Mouse (Mus musculus) ES-CJ7 (cell line): Measurements from ENCODE around the gene Zfp512b.

Source experiments
- DNase-seq: peaks from one replicate; pipeline ENCODE4 v3.0.0; 2011; ENCODE audit warnings: low read depth, low spot score

Zfp512b gene

GRCm38 (mm10) chr2:181589732-181590105, 2.9 kb downstream of the Zfp512b start:
- no peak for DNase-seq

- DNase-seq: no peak
Observed at GRCm38 (mm10) chr2:181589011-181589731, 3.4 kb downstream of the Zfp512b start.

DNA sequence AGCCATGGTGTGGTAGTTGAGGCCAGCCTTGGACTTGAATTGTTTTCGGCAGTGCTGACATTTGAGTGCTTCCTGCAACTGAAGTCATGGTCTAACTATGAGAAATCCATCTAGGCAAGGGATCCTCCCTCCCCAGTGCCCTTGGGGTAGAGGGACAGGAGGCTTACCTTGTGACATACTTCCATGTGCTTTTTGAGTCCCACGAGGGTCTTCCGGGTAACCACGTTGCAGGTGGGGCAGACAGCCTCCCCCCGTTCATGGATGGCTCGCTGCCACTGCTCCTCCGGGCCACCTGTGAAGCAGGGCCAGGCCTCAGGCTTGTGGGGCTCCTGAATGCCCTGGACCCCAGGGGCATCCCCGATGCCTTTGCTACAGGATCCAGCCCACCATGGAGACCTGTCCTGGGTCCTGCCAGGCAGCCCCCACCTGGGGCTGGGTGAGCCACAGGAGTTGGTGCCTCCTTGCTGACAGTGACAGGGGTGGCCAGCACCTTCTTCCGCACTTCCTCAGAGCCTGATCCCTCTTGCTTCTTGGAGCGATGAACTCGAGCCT, 4.3 kb downstream of the Zfp512b start:
- DNase-seq: no peak

GRCm38 (mm10) chr2:181587796-181588195, 4.8 kb downstream of the Zfp512b start:
- DNase-seq: no peak

DNA sequence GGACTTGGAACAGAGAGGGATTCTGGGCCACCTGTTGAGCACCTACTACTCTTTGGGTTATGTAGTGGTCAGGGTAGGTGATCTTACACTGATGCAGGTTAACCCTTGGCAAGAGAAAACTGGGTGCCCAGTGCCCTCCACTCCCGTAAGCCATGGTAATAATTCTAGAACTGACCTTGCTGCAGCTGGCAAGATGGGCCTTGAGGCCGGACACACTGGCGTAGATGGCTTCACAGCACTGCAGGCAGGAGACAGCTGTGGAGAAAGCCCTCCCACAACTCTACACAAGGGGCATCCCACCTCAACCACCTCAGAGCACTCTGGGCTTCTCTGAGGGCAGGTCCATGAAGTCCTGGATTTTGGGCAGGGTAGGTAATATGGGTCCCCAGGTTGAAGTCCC, 6.5 kb downstream of the Zfp512b start:
- DNase-seq: no peak

- no peak for DNase-seq
Observed at GRCm38 (mm10) chr2:181585506-181585905, 7.1 kb downstream of the Zfp512b start.

DNA sequence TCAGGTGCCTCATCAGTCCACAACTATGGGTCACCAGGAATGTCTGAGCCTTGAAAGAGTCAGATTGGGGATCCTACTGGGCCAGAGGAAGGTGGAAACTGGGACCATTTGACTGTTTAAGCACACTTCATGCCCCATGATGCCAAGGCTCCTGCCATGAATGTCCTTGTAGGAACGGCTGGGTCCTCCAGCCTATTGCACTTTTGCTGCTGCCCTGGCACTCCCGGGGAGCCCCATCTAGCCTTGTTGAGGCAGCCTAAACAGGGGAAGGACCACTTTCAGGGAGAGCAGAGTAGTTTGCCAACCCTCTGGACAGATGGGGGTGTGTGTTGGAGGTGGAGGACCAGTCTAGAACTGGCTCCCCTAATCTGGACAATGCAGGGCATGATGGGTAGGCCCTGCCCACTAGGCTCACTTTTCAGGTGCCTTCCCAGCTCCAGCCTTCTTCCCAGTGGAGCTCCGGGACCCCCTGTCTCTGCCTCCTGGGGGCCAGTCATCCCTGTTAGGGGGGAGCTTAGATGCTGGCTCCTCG, 8.1 kb downstream of the Zfp512b start, which contains the start of gene Uckl1:
TSS of gene Uckl1 (minus strand) at position 482 of the 532 bp plus-strand sequence.
- DNase-seq: no peak

DNA sequence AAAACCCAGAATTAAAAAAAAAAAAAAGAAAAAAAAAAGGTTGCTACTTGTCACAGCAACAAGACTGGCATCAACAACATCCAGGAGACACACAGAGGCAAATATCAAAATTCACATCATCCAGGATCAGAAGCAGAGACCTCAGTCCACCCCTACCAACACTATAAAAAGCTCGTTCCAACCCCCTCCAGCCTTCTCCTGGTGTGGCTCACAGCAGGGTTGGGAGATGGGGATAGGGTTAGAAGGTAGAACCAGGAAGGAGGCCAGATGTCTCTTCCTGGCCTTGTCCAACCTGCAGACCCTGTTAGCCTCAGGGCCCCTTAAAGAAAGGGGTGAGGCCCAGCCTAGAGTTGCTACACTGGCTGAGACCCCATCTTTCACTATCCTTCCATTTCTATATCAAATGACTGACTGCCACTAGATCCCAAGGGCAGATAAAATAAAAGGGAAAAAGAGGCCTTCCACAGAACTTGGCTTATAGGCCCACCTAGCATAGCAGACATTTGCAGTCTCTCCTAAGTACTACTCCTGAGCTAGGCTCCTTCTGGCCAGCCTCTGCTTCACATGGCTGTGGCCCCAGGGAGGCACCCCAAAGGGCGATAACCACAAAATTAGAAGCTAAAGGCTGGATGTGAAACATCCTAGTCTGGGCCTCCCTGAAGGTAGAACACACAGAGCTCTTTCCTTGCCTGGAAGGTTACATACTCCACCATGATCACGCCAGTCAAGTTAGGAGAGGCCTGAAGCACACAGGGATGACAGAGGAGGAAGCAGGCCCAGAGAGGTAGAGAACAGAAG, 8.9 kb downstream of the Zfp512b start:
- DNase-seq: no peak

DNA sequence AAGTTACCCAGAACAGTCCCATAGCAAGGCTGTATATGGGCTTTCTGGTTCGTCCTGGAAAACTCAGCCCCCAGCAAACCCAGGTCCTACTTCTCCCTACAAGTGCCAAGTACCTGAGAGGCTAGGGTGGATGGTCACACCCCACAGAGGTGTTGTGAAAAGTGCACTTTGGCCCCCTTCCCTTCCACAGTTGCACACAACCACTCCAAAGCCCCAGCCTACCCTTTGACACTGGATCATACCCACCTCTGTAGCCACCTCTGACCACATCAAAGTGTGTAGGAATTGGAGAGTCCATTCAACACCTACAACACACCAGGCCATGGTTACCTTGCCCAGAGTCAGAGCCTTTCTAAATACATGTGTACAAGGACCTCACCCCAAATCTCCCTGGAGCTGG, 9.7 kb downstream of the Zfp512b start:
- no peak for DNase-seq

- no peak for DNase-seq
Observed at GRCm38 (mm10) chr2:181582358-181582757, 10.2 kb downstream of the Zfp512b start.

DNA sequence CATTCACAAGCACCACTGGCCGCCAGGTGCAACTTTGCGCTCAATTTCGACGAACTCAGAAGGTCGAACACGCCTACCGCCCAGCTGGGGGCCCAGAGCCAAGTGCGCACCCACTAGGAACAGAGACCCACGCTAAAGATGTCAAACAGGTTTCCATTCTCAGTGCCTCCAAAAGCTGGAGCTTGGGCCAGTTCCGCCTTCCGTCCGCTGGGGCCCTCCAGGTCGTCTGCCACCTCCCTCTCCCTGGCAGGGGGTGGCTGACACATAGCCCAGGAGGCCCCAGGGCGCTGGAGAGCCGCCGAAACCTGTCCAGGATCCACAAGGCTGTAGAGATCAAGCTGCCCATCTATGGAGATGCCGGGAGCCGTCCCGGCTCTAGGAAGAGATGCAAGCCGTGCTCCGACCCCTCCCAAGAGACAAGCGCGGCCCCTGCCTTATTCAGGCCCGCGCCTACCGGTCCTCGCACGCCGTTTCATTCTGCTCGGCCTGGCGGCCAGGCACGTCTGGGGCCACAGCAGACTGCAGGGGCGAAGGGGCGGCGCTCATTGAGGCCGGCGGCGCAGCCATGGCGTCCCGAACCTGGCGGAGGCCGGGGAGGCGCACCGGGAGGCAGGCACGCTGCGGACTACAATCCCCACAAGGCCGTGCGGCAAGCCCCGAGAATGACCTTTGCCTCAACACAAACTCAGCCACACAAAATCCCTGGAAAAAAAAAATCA, 11.0 kb downstream of the Zfp512b start:
- DNase-seq: peak; percentile 67

GRCm38 (mm10) chr2:181581016-181581401, 11.6 kb downstream of the Zfp512b start:
- peak; percentile 95 for DNase-seq

GRCm38 (mm10) chr2:181580131-181580772, 12.4 kb downstream of the Zfp512b start:
- no peak for DNase-seq

GRCm38 (mm10) chr2:181579681-181580080, 12.9 kb downstream of the Zfp512b start:
- DNase-seq: no peak

- no peak for DNase-seq
Observed at GRCm38 (mm10) chr2:181578790-181579618, 13.6 kb downstream of the Zfp512b start.

DNA sequence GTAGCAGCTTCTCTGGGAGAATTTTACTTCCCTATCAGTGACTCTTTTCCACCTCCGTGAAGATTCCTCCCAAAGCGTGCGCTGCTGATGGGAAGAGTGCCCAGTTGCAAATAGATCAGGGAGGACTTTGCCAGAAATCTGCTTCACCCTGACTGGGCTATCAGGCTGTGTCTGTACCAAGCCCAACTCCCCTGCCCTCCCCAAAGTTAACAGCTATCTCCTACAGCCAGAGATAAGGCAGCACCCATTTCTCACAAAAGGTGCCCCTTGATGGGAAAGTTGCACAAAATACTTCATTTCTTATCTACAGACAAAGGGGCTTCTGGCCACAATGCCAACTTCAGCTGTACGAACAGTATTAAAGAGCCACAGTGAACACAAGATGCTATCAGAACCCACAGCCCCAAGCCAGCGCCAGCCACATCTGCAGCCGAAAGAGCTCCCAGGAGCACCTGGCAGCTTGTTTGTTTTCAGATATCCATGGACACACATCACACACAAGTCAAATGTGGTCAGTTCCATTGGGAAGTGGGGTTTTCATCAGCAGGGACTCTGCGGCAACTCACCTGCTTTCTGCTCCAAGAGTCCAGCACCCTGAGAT, 14.5 kb downstream of the Zfp512b start:
- no peak for DNase-seq

DNA sequence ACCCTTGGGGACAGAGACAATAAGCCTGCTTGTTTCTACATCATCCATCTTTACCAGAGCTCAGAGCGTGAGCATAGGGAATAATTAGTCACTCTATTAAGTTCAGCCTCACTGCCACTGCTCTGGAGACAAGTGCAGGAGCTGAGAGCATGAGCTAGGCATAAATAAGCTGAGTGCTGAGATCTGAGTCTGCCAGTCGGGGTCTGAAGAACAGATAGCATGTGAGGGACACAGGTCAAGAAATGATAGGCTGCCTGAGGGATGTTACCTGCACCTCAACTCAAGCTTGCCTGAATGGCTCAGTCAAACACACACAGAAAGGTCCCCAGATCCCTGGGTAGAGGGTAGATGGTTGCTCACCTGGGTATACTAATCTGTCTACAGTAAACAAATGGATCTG, 15.5 kb downstream of the Zfp512b start:
- DNase-seq: no peak

GRCm38 (mm10) chr2:181576613-181577012, 16.0 kb downstream of the Zfp512b start:
- no peak for DNase-seq

- no peak for DNase-seq
Observed at GRCm38 (mm10) chr2:181574921-181575545, 17.6 kb downstream of the Zfp512b start.

DNA sequence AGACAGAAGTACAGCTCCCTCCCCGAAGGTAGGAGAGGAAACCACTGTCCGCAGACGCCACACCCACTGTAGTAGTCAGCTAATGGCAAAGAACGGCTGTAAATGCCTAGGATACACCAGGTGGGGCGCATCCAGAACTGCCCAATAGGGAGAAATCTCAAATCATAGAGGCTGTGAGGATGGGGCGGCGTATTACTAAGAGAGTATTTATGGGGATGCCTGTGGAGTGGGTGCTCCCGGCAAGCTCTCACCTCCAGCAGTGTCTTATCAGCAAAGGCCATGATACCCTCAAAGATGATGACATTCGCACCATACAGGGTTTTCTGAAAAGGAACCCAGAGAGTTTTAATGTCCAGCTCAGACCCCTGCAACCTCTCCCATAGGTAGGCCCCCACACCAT, 18.6 kb downstream of the Zfp512b start:
- DNase-seq: no peak
